Mouse (Mus musculus) heart, postnatal 36 days (tissue): ENCODE data around the gene Chn2. TPM values are rescaled to one million over a fixed set of nuclear protein-coding genes. Genes with fewer than 3 reads are reported as not detected.
A peak's percentile ranks its signal among the peaks of the same experiment; 100 is the strongest.

Source experiments
- DNase-seq, 2 experiments: peaks; one replicate each; pipeline ENCODE4 v3.0.0; 2021 to 2022
- intact Hi-C: fragments of 180-260 bp; cut with DNase I; formaldehyde crosslinking; loops from one replicate; pipeline ENCODE4 v1.15.1; 2025
- total RNA-seq, 2 experiments: library from RNA; stranded (reverse); gene quantifications; 2 replicates each; pipeline ENCODE4 v1.2.3; 2021

Chn2 gene
- total RNA-seq, 2 experiments from 2014 or later: 2.6 to 3.2 TPM

DNA sequence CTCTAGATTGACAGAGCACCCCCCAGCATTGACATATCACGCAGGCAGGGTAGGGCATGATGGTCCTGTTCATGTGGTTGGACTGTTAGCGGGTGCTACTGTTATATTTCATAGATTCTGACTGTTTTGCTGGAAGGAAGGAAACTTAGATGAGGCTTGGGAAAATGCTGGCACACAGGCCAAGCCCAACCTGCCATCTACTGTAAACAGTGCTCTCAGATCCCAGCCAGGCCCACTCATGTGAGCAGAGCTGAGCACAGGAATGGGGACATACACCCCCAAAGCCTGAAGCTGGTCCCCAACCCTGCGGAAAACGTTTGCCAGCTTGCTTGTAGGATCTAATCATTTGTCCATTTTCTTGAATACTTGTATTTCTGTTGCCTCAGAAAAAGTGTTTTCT is 32.1 kb downstream of the Chn2 start:
- DNase-seq: no peak
- intact Hi-C loops: no loop called here

DNA sequence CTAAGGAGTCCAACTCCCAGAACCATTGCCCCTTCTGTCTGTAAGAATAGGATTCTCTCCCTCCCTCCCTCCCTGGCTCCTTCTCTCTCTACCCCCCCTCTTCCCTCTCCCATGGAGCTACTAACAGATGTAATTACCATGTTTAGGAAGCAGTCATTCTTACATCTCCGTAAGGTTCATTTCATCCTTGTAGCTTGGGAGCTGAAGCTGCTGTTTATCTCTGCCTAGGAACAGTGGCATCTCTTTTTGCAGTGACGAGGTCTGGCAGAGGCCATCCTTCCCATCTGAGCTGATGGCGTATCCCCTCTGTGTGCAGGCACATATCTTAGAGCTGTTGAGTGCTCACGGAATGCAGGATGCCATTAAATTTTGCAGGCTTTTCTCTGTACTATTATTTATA is 35.1 kb downstream of the Chn2 start:
- DNase-seq: no peak
- intact Hi-C loops: no loop called here

DNA sequence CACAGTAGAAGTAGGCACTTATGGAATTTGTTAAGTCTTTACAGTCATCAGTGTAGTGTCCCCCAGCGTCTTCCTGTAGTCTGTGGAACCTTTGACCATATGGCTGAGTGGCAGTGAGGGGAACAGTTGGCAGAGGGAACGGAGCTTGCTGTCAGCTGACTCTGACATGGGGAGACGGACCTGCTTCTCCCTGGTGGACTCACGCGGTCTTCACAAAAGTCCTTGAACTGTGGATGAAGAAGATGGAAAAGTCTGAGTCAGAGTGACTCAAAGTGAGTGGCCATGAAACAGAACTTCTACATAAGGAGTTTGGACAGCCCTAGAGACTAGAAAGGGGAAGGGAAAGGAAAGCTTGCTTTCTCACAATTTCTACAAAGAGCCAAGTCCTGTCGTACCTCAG is 36.1 kb downstream of the Chn2 start:
- intact Hi-C loops: no loop called here
- no peak for DNase-seq

DNA sequence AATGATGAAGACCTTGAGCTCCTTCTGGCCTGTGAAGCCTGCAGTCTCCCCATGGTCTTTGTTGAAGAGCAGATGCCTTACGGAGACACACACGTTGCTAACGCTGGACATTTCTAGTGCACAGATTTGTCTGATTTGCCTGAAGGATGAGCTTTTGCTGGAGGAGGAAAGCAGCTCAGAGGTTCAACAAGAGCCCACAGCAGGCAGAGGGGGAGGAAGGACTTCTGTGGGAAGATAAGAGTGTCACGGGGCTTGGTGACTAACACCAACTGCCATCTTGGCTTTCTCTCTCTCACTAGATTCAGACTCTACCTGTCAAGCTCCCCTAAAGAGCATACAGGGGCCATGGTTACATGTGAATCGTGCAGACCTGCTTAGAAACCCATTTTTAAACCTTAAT is 37.3 kb downstream of the Chn2 start:
- intact Hi-C loops: no loop called here
- no peak for DNase-seq

DNA sequence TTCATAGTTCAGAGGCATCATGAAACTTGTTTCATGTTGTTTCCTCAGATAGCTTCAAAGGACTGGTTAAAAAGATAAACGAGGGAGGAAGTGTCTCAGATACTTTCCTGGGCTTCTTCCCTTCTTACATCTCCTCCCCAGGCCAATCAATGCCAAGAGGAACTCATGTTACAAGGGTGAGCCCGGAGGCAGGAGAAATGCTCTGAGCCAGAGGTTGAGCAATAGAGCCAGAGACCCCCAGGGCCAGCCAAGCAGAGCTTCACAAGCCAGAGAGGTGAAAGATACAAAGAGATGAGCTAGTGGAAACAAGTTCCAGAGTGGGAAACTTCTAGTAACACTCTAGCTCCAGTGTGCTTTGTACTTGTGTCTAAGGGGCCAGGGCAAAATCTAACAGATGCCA is 38.9 kb downstream of the Chn2 start:
- no peak for DNase-seq
- intact Hi-C loops: loop anchor here (2.0 kb wide), 1 partner anchor 39 kb away; the partner anchor contains the start of gene Chn2

DNA sequence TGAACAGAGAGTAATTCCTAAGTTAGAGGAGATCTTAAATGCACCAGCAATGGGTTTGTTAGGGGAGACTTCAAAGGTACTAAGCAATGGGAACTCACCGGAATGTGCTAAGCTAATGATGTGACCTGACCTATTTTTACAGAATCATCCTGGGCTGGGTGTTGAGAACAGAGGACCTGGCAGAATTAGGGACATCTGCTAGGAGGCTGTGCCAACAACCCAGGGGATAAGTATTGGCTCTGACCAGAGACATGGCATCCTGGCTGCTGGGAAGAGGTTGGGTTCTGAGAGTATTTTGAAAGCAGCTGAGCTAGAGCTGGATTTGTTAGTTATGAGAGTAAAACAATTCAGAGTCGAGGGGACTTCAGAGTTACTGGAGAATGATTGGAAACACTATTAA is 40.5 kb downstream of the Chn2 start:
- DNase-seq: no peak
- intact Hi-C loops: loop anchor here (2.0 to 10.0 kb wide), 2 partner anchors 41 to 795 kb away; partner anchors contain the start of genes Chn2 and Creb5

DNA sequence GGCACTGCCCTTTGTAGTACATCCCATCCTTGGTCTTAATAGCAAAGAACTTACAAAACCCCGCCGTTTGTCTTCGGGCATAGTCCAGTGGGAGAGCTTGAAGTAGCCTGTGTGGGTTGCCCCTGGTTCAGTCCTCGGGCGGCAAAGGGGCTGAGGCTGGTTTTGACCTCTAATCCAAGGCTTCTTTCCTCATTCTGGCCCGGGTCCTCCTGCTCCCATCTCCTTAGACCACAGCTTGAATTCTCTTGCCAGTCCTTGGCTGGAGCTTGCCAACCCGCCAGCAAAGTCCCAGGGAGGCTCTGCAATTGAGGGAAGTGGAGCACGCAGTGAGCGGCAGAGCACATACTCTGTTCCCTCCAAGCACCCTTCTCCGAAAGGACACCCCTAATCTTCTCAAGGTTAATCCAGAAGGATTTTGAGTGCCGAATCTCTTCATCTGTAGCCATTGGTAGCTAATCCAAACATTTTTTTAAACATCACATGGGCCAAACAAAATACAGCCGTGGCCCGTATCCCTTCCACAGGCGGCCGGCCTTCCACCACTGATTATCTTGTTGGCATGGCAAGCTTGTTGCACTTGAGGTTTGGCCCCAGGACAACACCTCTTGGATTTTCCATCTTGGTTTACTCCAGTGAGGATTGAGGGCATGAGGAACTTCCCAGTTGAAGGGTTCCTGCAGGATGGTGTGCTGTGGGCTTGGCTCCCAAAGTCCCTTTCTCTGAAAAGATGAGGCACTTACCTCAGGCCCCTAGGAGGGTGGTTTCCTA is 41.3 kb downstream of the Chn2 start:
- DNase-seq: peak in 1 of 2 experiments; percentile 24
- intact Hi-C loops: loop anchor here (10.0 kb wide), 1 partner anchor 796 kb away; the partner anchor contains the start of gene Creb5

DNA sequence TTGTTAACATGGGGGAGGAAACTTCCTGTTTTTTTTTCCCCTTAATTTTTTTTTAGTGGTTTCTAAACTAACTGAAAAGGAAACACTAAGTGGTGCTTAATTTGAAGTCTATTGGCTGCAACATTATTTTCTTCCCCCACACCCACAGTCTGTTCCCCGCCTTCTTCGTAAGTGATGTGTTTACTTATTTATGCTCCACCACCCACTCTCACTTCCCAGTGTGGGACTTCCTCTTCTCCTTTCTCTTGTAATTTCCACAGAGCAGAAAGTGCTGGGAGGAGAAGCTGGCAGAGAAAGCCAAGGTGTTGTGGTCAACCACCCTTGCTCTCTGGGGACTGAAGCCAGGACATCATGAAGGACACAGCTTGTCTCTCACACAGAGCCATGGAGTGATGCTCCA is 43.2 kb downstream of the Chn2 start:
- DNase-seq: peak; percentile 24 to 41
- intact Hi-C loops: loop anchor here (10.0 kb wide), 1 partner anchor 798 kb away; the partner anchor contains the start of gene Creb5

DNA sequence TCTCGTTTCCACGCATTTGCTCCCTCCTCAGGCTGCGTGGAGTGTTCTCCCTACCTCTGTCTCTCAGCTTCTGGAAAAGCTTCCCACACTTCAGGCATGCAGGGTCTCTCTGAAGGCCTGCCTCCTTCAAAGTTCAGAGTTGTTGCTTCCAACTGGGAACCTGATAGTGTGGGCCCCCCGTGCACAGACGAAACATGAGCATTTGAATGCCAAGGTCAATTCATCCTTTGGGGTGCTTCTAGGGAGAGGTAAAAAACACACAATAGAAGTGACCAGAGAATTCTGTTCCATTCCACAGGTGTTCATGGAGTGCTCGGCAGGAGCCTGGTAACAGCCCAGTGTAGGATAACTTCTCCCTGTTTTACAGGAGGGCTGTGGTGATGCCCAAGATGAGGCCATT is 44.7 kb downstream of the Chn2 start:
- intact Hi-C loops: loop anchor here (10.0 kb wide), 1 partner anchor 799 kb away; the partner anchor contains the start of gene Creb5
- no peak for DNase-seq

DNA sequence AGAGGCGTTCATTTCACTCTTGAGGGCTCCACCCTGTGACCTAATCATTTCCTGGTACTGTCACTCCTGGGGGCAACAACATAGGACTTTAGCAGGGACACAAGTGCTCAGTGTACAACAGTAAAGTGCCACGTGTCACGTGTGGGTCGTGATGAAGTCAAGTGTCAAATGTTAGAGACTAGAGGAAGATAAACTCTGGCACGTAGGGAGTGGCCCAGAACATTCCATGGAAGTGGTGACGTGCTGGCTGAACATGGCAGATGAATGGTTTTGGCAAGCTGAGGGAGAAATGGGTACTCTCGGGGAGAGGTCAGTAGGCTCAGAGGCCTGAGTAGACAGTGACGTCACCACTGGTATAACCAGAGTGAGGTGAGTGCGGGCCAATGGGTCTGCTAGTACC is 45.7 kb downstream of the Chn2 start:
- intact Hi-C loops: loop anchor here (10.0 kb wide), 1 partner anchor 800 kb away; the partner anchor contains the start of gene Creb5
- DNase-seq: no peak

DNA sequence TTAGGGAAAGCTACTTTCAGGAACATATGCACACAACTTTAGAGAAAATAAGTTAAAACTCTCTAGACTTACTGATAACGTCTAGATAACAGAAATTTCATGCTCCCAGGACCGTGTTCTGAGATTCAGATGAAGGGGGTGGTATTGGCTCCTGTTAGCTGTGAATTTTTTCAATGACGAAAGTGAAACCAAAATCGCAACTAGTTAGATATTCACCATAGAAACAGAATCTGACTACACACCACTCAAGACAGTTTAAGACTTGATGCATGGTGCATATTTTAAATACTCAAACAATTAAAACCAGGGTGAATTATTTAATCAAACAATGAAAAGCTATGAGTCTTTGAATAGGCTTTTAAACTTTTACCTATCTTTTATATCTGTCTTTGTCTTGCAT is 48.8 kb downstream of the Chn2 start:
- intact Hi-C loops: loop anchor here (10.0 kb wide), 1 partner anchor 803 kb away; the partner anchor contains the start of gene Creb5
- DNase-seq: no peak

DNA sequence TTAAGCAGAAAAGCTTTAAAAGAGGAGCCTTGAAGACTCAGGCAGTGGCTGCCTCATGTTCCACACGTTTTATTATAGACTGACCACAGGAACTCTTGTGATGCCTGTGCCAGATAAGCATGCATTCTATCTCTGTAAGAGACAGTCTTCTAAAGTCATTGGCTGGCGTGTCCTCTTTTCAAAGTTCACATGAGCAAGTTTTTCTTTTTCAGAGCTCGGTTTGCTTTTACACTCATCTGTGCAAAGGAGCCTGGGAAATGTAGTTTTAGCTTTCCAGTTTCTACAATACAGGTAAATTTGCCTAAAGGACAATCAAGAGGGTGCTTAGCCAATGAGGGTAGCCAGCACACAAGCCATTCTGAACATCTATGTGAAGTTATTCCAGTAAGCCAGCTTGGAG is 51.5 kb downstream of the Chn2 start:
- no peak for DNase-seq
- intact Hi-C loops: no loop called here

DNA sequence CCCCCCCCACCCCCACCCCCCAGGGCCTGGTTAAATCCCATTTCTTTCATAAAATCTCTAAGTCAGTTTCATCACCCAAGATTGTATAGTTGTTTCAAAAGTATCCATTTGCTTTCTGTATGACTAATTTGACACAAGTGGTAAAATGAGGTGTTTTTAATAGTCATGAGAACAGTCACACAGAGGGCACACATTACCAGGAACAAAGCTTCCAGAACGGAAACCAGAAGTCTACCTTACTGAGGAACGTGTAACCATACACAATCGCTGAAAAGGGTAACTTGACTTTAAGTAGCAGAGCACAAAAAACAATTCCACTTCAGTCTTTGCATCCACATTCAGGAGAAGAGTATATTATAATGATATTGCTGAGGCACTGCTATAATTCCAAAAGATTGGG is 53.6 kb downstream of the Chn2 start:
- intact Hi-C loops: no loop called here
- no peak for DNase-seq

DNA sequence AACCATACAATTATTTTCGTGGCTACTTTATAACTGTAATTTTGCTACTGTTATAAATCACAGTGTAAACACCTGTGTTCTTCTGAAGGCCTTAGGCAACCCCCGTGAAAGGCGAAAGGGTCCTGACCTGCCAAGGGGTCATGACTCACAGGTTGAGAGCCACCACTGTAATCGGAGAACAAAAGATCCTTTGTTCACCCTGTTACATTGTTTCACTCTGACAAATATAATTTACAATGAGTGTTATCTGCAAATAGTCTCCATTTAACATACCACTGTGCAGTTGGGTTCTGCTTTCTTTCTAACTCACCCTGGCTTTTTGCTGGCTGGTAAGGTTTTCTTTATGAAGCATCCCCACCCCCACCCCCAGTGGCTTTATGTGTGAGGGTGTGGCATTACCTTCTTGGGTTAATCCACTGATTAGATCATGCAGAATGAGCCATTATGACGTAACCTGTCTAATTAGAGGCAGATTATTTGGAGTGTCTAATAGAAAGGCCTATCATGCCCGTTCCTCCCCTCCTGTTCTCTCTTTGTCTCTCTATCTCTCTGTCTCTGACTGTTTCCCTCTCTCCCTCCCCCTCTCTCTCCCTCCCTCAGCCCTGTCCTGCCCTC is 56.9 kb downstream of the Chn2 start:
- DNase-seq: no peak
- intact Hi-C loops: no loop called here

DNA sequence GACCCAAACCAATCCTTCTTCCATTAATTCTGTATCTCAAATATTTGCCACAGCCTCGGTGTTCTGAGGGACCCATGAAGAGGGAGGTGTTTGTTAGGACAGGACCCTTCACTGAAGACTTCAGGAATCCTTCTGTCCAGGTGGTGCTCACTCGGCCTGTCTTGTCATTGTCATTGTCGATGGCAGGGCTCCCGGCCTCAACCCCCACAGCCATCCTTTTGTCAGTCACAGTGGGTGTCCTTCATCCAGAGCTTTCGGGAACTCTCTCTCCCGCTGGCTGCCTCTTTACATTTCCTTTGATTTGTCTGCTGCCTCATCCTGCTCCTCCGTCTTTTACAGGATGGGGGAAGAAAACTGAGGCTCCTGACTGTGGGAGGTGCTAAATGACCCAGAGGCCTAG is 57.5 kb downstream of the Chn2 start:
- intact Hi-C loops: no loop called here

DNA sequence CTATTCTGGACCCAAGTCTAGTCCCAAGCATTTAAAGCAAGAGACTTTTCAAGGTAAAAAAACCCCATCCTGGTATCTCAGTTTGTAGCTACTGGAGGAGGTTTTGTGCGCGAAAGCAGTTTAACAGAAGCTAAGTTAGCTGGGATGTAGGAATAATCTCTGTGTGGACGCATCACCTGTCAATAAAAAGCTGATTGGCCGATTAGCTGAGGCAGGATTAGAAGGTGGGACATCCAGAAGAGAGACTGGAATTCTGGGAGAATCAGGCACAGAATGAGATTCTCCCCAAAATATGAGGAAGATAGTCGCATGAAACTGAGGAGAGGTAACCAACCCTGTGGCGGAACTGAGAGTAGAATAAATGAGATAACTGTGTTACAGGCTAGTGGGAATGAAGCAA is 59.0 kb downstream of the Chn2 start:
- DNase-seq: no peak
- intact Hi-C loops: no loop called here

More for the DNA sequence above, 57.5 kb downstream of the Chn2 start:
- DNase-seq: no peak

DNA sequence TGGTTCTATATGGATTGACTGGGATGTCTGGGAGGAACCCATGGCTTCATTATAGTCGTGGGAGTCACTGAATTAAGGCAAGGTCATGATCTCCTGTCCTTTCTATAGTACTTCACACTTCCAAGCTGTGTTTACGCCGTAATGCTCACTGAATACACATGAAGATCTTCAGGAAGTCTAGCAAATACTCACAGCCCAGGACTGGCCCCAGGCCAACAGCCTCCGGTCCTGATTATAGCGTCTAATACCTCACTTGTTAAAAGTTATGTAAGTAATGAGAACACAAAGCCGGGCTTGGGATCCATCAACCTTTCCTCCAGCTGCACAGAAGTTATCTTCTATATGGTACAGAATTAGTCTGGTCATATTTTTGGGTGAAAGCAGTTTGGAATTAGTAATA is 60.3 kb downstream of the Chn2 start:
- intact Hi-C loops: no loop called here
- DNase-seq: peak; percentile 30 to 46

DNA sequence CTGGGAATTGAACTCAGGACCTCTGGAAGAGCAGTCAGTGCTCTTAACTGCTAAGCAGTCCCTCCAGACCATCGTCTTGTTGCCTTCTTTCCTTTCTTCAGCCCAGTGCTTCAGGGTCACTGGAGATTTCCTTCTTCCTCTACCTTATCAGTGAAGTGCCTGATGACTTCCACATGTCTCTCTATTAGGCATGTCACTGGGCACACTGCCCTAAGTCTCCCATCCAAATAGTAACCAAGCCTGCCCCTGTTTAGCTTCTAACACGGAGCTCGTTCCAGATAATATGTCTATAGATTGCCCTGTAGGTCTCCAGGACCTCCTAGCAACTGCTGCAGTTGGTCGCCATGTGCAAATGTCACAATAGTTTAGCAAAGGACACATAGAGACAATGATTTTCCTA is 62.9 kb downstream of the Chn2 start:
- no peak for DNase-seq
- intact Hi-C loops: no loop called here

DNA sequence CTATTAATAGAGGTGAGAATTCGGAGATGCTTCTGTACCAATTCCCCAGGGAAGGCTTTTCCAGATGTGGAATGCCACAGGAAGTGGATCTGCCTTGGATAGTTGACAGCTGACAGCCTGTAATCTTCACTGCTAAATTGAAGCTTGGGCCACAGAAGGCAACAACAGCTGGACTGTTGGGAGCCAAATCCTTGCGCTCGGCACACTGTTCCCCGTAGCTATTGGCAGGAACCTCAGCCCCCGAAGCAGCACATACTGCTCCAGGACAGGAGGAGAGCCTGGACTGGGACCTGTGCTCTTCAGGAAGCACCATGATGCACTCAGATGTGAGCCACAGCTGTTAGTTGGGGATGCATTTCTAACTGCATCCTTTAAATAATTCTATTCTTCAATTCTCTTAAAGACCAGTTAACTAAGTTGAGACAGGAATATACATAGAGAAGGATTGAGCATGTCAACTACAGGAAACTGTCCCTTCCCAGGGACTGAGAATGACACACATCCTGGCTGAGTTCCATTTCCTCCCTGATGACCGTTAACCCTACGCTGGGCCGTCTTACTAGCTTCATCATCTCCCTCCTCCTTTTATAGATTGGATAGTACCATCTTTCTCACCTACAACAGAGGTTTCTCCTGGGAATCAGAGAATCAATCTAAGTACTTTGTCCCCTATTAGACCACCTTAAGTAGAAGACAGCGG is 64.1 kb downstream of the Chn2 start:
- peak in 1 of 2 experiments; percentile 22 for DNase-seq
- intact Hi-C loops: no loop called here

DNA sequence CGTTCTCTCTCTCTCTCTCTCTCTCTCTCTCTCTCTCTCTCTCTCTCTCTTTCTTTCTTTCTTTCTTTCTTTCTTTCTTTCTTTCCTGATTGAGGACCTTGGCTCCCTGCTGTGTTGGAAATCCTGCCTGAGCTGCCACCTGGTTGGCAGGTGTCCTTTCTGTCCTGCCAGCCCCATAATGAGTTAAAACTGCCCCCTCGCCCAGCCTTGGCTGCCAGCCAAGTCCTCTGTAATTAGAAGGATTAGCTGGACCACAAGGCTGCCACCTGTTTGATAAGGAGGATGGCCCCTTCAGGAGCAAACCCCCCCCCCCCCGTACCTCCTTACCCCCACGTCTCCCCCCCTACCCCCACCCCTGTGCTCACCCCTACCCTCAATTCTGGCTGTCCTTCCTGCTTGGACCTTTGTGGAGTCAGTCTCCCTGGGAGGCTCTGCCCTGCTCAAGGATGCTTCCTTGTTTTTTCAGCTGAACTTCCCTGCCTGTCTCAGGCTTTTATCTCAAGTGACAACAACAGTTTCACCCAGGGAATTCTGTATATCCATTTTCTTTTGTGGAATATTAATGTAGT is 72.1 kb downstream of the Chn2 start:
- intact Hi-C loops: no loop called here
- DNase-seq: no peak

DNA sequence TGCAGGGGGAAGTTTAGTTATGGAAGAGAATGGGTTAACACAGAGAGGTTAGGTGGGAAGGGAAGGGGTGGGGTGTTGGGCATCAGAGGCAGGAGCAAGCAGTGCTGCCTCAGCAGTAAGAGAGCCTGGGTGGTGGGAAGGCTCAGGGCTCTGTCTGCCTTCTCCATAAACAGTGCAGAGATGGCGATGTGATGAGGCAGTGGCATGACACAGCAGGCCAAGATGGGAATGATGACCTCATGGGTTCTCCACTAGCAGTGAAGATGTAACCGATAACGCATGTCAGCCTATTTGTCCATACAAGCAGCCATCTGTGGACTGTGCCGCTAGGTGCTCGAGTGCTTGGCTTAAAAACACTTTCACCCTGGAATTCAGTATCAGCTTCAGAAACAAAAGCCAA is 74.0 kb downstream of the Chn2 start:
- intact Hi-C loops: no loop called here
- DNase-seq: no peak
